Mouse (Mus musculus) induced T-regulatory cell, adult 2 months (primary cell): ENCODE measurements around the gene Armcx3.
"Not testable (repeated sequence)": the region's sequence is repeated elsewhere in the genome, so short reads cannot be mapped to it uniquely, and the experiment has no call there.

Experiments used
- DNase-seq: peaks from one replicate; pipeline ENCODE4 v3.0.0-alpha.2; 2012; ENCODE audit warnings: low read depth

The Armcx3 gene

GRCm38 (mm10) chrX:134756434-134757292 is at the start of gene Armcx3:
TSS of gene Armcx3 (plus strand) at chrX:134756595.
- DNase-seq = peak; percentile 73

- no peak for DNase-seq
Observed at GRCm38 (mm10) chrX:134716863-134717262, 39.5 kb upstream of the Armcx3 start.

- peak; percentile 23 for DNase-seq
Observed at GRCm38 (mm10) chrX:134717752-134718308, 38.6 kb upstream of the Armcx3 start, which contains the start of gene Armcx1. TSS of gene Armcx1 (plus strand) at chrX:134717963.

GRCm38 (mm10) chrX:134718524-134718923 is 37.9 kb upstream of the Armcx3 start:
- DNase-seq = peak; percentile 14

- not testable (repeated sequence) for DNase-seq
Observed at GRCm38 (mm10) chrX:134723762-134724161, 32.6 kb upstream of the Armcx3 start.

GRCm38 (mm10) chrX:134729778-134730177 is 26.6 kb upstream of the Armcx3 start:
- peak; percentile 55 for DNase-seq

- DNase-seq = no peak
Observed at GRCm38 (mm10) chrX:134737796-134738195, 18.6 kb upstream of the Armcx3 start.

GRCm38 (mm10) chrX:134739160-134739559 is 17.2 kb upstream of the Armcx3 start:
- DNase-seq = no peak

GRCm38 (mm10) chrX:134741862-134742261 is 14.5 kb upstream of the Armcx3 start:
- DNase-seq = no peak

GRCm38 (mm10) chrX:134746459-134746858 is 9.9 kb upstream of the Armcx3 start:
- peak; percentile 49 for DNase-seq

- DNase-seq = peak; percentile 74
Observed at GRCm38 (mm10) chrX:134750764-134751592, 5.4 kb upstream of the Armcx3 start, which contains the start of gene Armcx6. TSS of gene Armcx6 (minus strand) at chrX:134751417.

- no peak for DNase-seq
Observed at GRCm38 (mm10) chrX:134751910-134752309, 4.5 kb upstream of the Armcx3 start.

GRCm38 (mm10) chrX:134752584-134752983 is 3.8 kb upstream of the Armcx3 start:
- no peak for DNase-seq

GRCm38 (mm10) chrX:134757293-134757995 is 1.0 kb downstream of the Armcx3 start:
- no peak for DNase-seq

- DNase-seq = not testable (repeated sequence)
Observed at GRCm38 (mm10) chrX:134763428-134764198, 7.2 kb downstream of the Armcx3 start.

GRCm38 (mm10) chrX:134787728-134788127 is 31.3 kb downstream of the Armcx3 start:
- no peak for DNase-seq

- DNase-seq = peak; percentile 12
Observed at GRCm38 (mm10) chrX:134807833-134808754, 51.7 kb downstream of the Armcx3 start.

- peak; percentile 47 for DNase-seq
Observed at GRCm38 (mm10) chrX:134808755-134809224, 52.4 kb downstream of the Armcx3 start, which contains the start of gene Armcx2. TSS of gene Armcx2 (minus strand) at chrX:134809221.
